9 mouse cellular contexts compared by ENCODE assay signal in the genomic region with DNA sequence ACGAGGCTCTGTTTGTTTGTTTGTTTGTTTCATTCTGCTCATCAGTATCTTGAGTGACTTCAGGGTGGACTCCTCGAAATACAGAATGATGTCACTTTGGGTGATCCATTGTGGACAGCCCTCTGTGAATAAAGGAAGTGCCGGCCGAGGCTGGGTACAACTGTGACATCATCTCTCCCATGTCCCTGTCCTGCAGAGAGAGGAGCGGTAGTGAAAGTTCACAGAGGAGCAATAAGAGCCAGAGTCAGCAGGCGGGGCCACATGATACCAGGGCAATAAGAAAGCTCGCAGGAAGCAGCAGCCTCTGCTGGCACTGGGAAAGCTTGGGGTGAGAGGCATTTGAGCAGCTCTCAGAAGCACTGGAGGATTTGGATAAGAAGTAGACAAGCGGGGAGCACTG.
A peak's percentile ranks its signal among the peaks of the same experiment; 100 is the strongest.
DNase-seq lines count a peak whose midpoint lies in the region; ATAC-seq and TF ChIP-seq lines count a peak whose summit lies in the region.
"Had no signal": no experiment of that assay in that cellular context is flagged by ENCODE, and none has a peak within 500 bp of the region (broad histone marks: within the 10 kb centered on the region; RNA-seq: fewer than 3 reads in every experiment).

No protein-coding gene starts in this region.

- H3K4me3 ChIP-seq in kidney, postnatal 0 days (replicated peaks; ENCODE audit: low read depth, low read length), result no peak overlapping the region
- H3K4me3 ChIP-seq in kidney, embryonic 16.5 days (ENCODE audit: low read length), result no peak overlapping the region
- no peak overlapping the region for H3K4me3 ChIP-seq in intestine, embryonic 14.5 days (ENCODE audit: low read depth, low read length)
- no peak overlapping the region for H3K4me3 ChIP-seq in midbrain, embryonic 10.5 days
- H3K4me3 ChIP-seq: neural tube, embryonic 12.5 days had no signal

- H3K9ac ChIP-seq in kidney, postnatal 0 days (ENCODE audit: low read depth, low read length), result no peak overlapping the region
- no peak overlapping the region for H3K9ac ChIP-seq in kidney, embryonic 16.5 days (replicated peaks; ENCODE audit: low read length)
- no peak overlapping the region for H3K9ac ChIP-seq in intestine, embryonic 14.5 days (ENCODE audit: low read length)
- H3K9ac ChIP-seq: neural tube, embryonic 12.5 days had no signal

- peak; percentile 55 for DNase-seq in kidney, postnatal 0 days (ENCODE audit: low spot score)
- peak; percentile 47 for DNase-seq in gastrocnemius, postnatal 14 days
- no peak for DNase-seq in intestine, embryonic 14.5 days (ENCODE audit: low spot score)
- no peak for DNase-seq in spleen, postnatal 10 days (ENCODE audit: low spot score in 2 of 2)
- DNase-seq in midbrain, embryonic 10.5 days (ENCODE audit: low spot score), result no peak

- no peaks in the 10 kb centered on the region; the same call in 1 of the 2 replicates for H3K36me3 ChIP-seq in kidney, postnatal 0 days (ENCODE audit: insufficient read depth, low read length)
- H3K36me3 ChIP-seq in kidney, embryonic 16.5 days (ENCODE audit: insufficient read depth, low read length), result no peaks in the 10 kb centered on the region
- no peaks in the 10 kb centered on the region for H3K36me3 ChIP-seq in intestine, embryonic 14.5 days (ENCODE audit: control insufficient read depth, insufficient read depth, low read length)
- 0 out of 2 replicates have a peak, but pooled peaks cover 4% of the 10 kb centered on the region for H3K36me3 ChIP-seq in midbrain, embryonic 10.5 days
- H3K36me3 ChIP-seq: neural tube, embryonic 12.5 days had no signal

- intact Hi-C loops in gastrocnemius, postnatal 14 days (cut with DNase I; ENCODE audit: low total_unique reads), result no loop called here

- peak; percentile 53; the same call in 1 of the 2 replicates for ATAC-seq in kidney, postnatal 0 days (replicated peaks; ENCODE audit: low FRiP score, low read depth)
- no peak for ATAC-seq in kidney, embryonic 16.5 days (ENCODE audit: low FRiP score, low TSS enrichment)
- ATAC-seq in intestine, embryonic 14.5 days (replicated peaks; ENCODE audit: low FRiP score, low TSS enrichment, low read depth), result 0 out of 2 replicates have a peak, but pooled peaks have one; percentile 48
- peak; percentile 65 for ATAC-seq in megakaryocyte progenitor cell, adult 5-6 weeks (replicated peaks; ENCODE audit: poor library complexity)
- no peak for ATAC-seq in cerebellum, adult (ENCODE audit: insufficient number of reproducible peaks, low FRiP score, low TSS enrichment)

- H3K27ac ChIP-seq in kidney, postnatal 0 days, result no peak overlapping the region
- H3K27ac ChIP-seq in kidney, embryonic 16.5 days (ENCODE audit: low read length), result no peak overlapping the region
- H3K27ac ChIP-seq in intestine, embryonic 14.5 days (ENCODE audit: low read depth), result no peak overlapping the region
- H3K27ac ChIP-seq in midbrain, embryonic 10.5 days (replicated peaks), result no peak overlapping the region
- H3K27ac ChIP-seq: neural tube, embryonic 12.5 days had no signal

- no peaks in the 10 kb centered on the region for H3K27me3 ChIP-seq in kidney, postnatal 0 days (ENCODE audit: insufficient read depth, low read length)
- H3K27me3 ChIP-seq in kidney, embryonic 16.5 days (ENCODE audit: insufficient read depth, low read length), result no peaks in the 10 kb centered on the region
- H3K27me3 ChIP-seq in intestine, embryonic 14.5 days (replicated peaks; ENCODE audit: control insufficient read depth, insufficient read depth, low read length), result no peaks in the 10 kb centered on the region
- H3K27me3 ChIP-seq in midbrain, embryonic 10.5 days (ENCODE audit: low read depth, poor library complexity, severe bottlenecking), result no peaks in the 10 kb centered on the region
- H3K27me3 ChIP-seq: neural tube, embryonic 12.5 days had no signal

- H3K9me3 ChIP-seq in kidney, postnatal 0 days (replicated peaks; ENCODE audit: low read length), result no peaks in the 10 kb centered on the region
- H3K9me3 ChIP-seq in kidney, embryonic 16.5 days (ENCODE audit: low read length), result no peaks in the 10 kb centered on the region
- no peaks in the 10 kb centered on the region for H3K9me3 ChIP-seq in intestine, embryonic 14.5 days (ENCODE audit: control insufficient read depth, low read length)
- no peaks in the 10 kb centered on the region for H3K9me3 ChIP-seq in midbrain, embryonic 10.5 days (replicated peaks)
- H3K9me3 ChIP-seq: neural tube, embryonic 12.5 days had no signal

- no peak overlapping the region for H3K4me2 ChIP-seq in kidney, postnatal 0 days (ENCODE audit: low read length)
- no peak overlapping the region for H3K4me2 ChIP-seq in kidney, embryonic 16.5 days (replicated peaks; ENCODE audit: low read depth, low read length)
- no peak overlapping the region for H3K4me2 ChIP-seq in intestine, embryonic 14.5 days (ENCODE audit: low read length)
- H3K4me2 ChIP-seq: neural tube, embryonic 12.5 days had no signal

- no peaks in the 10 kb centered on the region for H3K4me1 ChIP-seq in kidney, postnatal 0 days (replicated peaks; ENCODE audit: insufficient read depth, low read length)
- peaks cover 4% of the 10 kb centered on the region; the same call in 1 of the 2 replicates for H3K4me1 ChIP-seq in kidney, embryonic 16.5 days (ENCODE audit: insufficient read depth, low read length)
- H3K4me1 ChIP-seq in intestine, embryonic 14.5 days (replicated peaks; ENCODE audit: control insufficient read depth, insufficient read depth, low read length), result peaks cover 14% of the 10 kb centered on the region
- no peaks in the 10 kb centered on the region for H3K4me1 ChIP-seq in midbrain, embryonic 10.5 days
- H3K4me1 ChIP-seq: neural tube, embryonic 12.5 days had no signal

- no peak for TF ChIP-seq CTCF in kidney, postnatal 0 days (IDR thresholded peaks at IDR 0.05; ENCODE audit: low read depth)

- WGBS in kidney, postnatal 0 days, result 40% methylated on average over 8 of the region's 8 CpGs
- WGBS in kidney, embryonic 16.5 days, result 35% methylated on average over 8 of the region's 8 CpGs
- WGBS in intestine, embryonic 14.5 days, result 28% methylated on average over 8 of the region's 8 CpGs
- 72% methylated on average over 8 of the region's 8 CpGs for WGBS in midbrain, embryonic 10.5 days

Comparison
In these comparisons a context has a peak if more than half of its experiments do, and no peak if none do; other contexts are left out.
1. ATAC-seq: peak in kidney, postnatal 0 days (single experiment), intestine, embryonic 14.5 days (single experiment) and megakaryocyte progenitor cell, adult 5-6 weeks (single experiment); none in kidney, embryonic 16.5 days (single experiment) and cerebellum, adult (single experiment).
2. DNase-seq: peak in kidney, postnatal 0 days (single experiment) and gastrocnemius, postnatal 14 days (single experiment); none in intestine, embryonic 14.5 days (single experiment), spleen, postnatal 10 days (0 of 2) and midbrain, embryonic 10.5 days (single experiment).